In the genomic region with DNA sequence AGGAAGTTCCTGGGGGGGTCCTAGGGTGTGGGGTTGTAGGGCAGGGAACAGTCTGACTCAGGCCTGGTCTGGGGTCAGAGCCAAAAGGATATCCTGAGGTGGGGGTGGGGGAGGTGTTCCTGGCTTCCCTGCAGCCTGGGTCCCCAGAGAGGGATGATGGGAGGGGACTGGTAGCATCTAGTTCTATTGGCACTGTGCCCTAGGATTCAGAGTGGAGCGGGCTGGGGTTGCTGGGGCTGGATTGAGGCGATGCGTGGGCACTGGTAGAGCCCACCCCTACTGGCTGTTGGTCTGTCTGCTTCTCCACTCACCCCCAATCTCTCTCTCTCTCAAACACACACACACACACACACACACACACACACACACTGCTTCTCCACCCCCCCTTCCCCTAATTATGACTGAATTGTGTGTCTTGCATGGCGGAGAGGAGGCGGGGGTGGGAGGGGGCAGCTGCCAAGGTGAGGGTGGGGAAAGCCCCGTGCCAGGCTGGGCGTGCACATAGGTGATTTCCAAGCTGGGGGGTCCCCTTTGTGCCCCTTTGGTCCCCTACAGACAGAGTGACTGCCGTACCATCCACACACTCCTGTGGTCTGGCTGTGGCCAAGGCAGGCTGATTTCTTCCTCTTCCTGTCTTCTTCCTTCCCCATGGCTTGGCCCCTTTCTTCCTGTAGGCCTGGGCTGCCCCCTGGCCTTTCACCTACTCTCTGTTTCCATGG, we compare ENCODE assay signal across 8 mouse cellular contexts. TPM values are rescaled to one million over a fixed set of nuclear protein-coding genes. Genes with fewer than 3 reads are reported as not detected.
DNase-seq lines count a peak whose midpoint lies in the region; ATAC-seq and TF ChIP-seq lines count a peak whose summit lies in the region.

No protein-coding gene starts in this region.

- WGBS in spleen, adult 2 months, result 13% methylated on average over 8 of the region's 8 CpGs
- WGBS in embryonic facial prominence, embryonic 10.5 days, result 65% methylated on average over 8 of the region's 8 CpGs
- 38% methylated on average over 8 of the region's 8 CpGs for WGBS in heart, embryonic 16.5 days

- no peaks in the 10 kb centered on the region for H3K9me3 ChIP-seq in embryonic facial prominence, embryonic 10.5 days
- H3K9me3 ChIP-seq in heart, embryonic 16.5 days (replicated peaks; ENCODE audit: control insufficient read depth, low read length), result no peaks in the 10 kb centered on the region

- peak overlapping the region; percentile 93 for H3K9ac ChIP-seq in heart, embryonic 16.5 days (ENCODE audit: low read length)

- H3K27me3 ChIP-seq in spleen, adult 2 months (ENCODE audit: control insufficient read depth, insufficient read depth, low read length), result no peaks in the 10 kb centered on the region
- no peaks in the 10 kb centered on the region for H3K27me3 ChIP-seq in embryonic facial prominence, embryonic 10.5 days (replicated peaks; ENCODE audit: low read depth, poor library complexity, severe bottlenecking)
- no peaks in the 10 kb centered on the region for H3K27me3 ChIP-seq in heart, embryonic 16.5 days (ENCODE audit: control insufficient read depth, insufficient read depth, low read length)

- ATAC-seq in heart, embryonic 16.5 days (replicated peaks; ENCODE audit: extremely low read depth, insufficient read depth, low FRiP score), result peak; percentile 45
- ATAC-seq in megakaryocyte, adult 5-6 weeks (ENCODE audit: poor library complexity, severe bottlenecking), result peak; percentile 17; the same call in 1 of the 2 replicates
- ATAC-seq in erythroid progenitor cell, adult 5-6 weeks (replicated peaks; ENCODE audit: low FRiP score, poor library complexity, severe bottlenecking), result no peak

- TF ChIP-seq CTCF in spleen, adult 2 months (IDR thresholded peaks at IDR 0.05; ENCODE audit: extremely low read depth, insufficient read depth, insufficient read length, insufficient replicate concordance), result no peak

- peak overlapping the region; percentile 16; the same call in 1 of the 2 replicates for H3K4me3 ChIP-seq in spleen, adult 2 months (ENCODE audit: extremely low read depth, insufficient read depth, insufficient read length)
- H3K4me3 ChIP-seq in embryonic facial prominence, embryonic 10.5 days, result peak overlapping the region; percentile 88
- peak overlapping the region; percentile 5; the same call in 1 of the 2 replicates for H3K4me3 ChIP-seq in heart, embryonic 16.5 days (ENCODE audit: low read length)

- H3K4me1 ChIP-seq in spleen, adult 2 months (ENCODE audit: control insufficient read depth, insufficient read depth, insufficient read length), result peaks cover 73% of the 10 kb centered on the region
- peaks cover 97% of the 10 kb centered on the region for H3K4me1 ChIP-seq in embryonic facial prominence, embryonic 10.5 days
- H3K4me1 ChIP-seq in heart, embryonic 16.5 days (ENCODE audit: control insufficient read depth, insufficient read depth, low read length), result peaks cover 93% of the 10 kb centered on the region

- no peak for TF ChIP-seq POLR2A in spleen, adult 2 months (IDR thresholded peaks at IDR 0.05; ENCODE audit: low read depth, low read length)

- peak; percentile 70 to 79 for DNase-seq in spleen, adult 2 months (ENCODE audit: low read depth in 1 of 2, low spot score in 2 of 2)
- DNase-seq in spleen, postnatal 14 days (ENCODE audit: low spot score in 2 of 2), result no peak
- peak; percentile 20 for DNase-seq in embryonic facial prominence, embryonic 10.5 days (ENCODE audit: low spot score)
- DNase-seq in kidney, postnatal 10 days, result peak; percentile 81
- no peak for DNase-seq in right cerebral cortex, adult 2 months (ENCODE audit: low spot score in 2 of 2)

- no peaks in the 10 kb centered on the region for H3K36me3 ChIP-seq in spleen, adult 2 months (ENCODE audit: control insufficient read depth, insufficient read depth, low read length)
- H3K36me3 ChIP-seq in embryonic facial prominence, embryonic 10.5 days (replicated peaks), result peaks cover 23% of the 10 kb centered on the region
- H3K36me3 ChIP-seq in heart, embryonic 16.5 days (ENCODE audit: control insufficient read depth, insufficient read depth), result no peaks in the 10 kb centered on the region

- H3K4me2 ChIP-seq in heart, embryonic 16.5 days (ENCODE audit: low read depth, low read length), result peak overlapping the region; percentile 96

- H3K27ac ChIP-seq in spleen, adult 2 months (ENCODE audit: insufficient read depth, low read length), result peak overlapping the region; percentile 85
- peak overlapping the region; percentile 94 for H3K27ac ChIP-seq in embryonic facial prominence, embryonic 10.5 days (replicated peaks)
- H3K27ac ChIP-seq in heart, embryonic 16.5 days (ENCODE audit: low read length), result peak overlapping the region; percentile 100

RNA-seq across cellular contexts. Expression of gene Rara, which starts 15.5 kb away (rescaled TPM):
- polyA plus RNA-seq in spleen, adult 2 months (2012; rRNA removed), result 37.0 and 48.8 TPM in 2 replicates
- polyA plus RNA-seq in embryonic facial prominence, embryonic 10.5 days (2016; fragmentation: Nextera tagmentation; extraction: Ambion mirVana), result 34.0 and 35.6 TPM in 2 replicates
- 28.2 and 28.6 TPM in 2 replicates for polyA plus RNA-seq in heart, embryonic 16.5 days (2015; fragmentation: Nextera tagmentation; extraction: Ambion mirVana)
- 124 and 125 TPM in 2 replicates for total RNA-seq in megakaryocyte, adult 5-6 weeks (2015)
- total RNA-seq in megakaryocyte, adult 5-6 weeks (2017), result 38.8 and 43.3 TPM in 2 replicates
- total RNA-seq in erythroid progenitor cell, adult 5-6 weeks (2015; ENCODE audit: low replicate concordance), result 4.3 and 18.4 TPM in 2 replicates
- 0.51 and 1.4 TPM in 2 replicates for total RNA-seq in erythroid progenitor cell, adult 5-6 weeks (2017; ENCODE audit: low replicate concordance)

RNA-seq across cellular contexts. Expression of gene Cdc6, which starts 35.5 kb away (rescaled TPM):
- 1.6 and 2.0 TPM in 2 replicates for polyA plus RNA-seq in spleen, adult 2 months (2012; rRNA removed)
- polyA plus RNA-seq in embryonic facial prominence, embryonic 10.5 days (2016; fragmentation: Nextera tagmentation; extraction: Ambion mirVana), result 65.1 and 69.1 TPM in 2 replicates
- polyA plus RNA-seq in heart, embryonic 16.5 days (2015; fragmentation: Nextera tagmentation; extraction: Ambion mirVana), result 18.6 and 23.0 TPM in 2 replicates
- 26.4 and 31.3 TPM in 2 replicates for total RNA-seq in megakaryocyte, adult 5-6 weeks (2015)
- 26.5 and 27.5 TPM in 2 replicates for total RNA-seq in megakaryocyte, adult 5-6 weeks (2017)
- 72.4 and 84.3 TPM in 2 replicates for total RNA-seq in erythroid progenitor cell, adult 5-6 weeks (2015; ENCODE audit: low replicate concordance)
- total RNA-seq in erythroid progenitor cell, adult 5-6 weeks (2017; ENCODE audit: low replicate concordance), result 96.1 and 116 TPM in 2 replicates

RNA-seq across cellular contexts. Expression of gene Gjd3, which starts 39.7 kb away (rescaled TPM):
- polyA plus RNA-seq in spleen, adult 2 months (2012; rRNA removed), result 0.56 and 0.67 TPM in 2 replicates
- 0.25 TPM in 1 of 2 replicates, not detected in the other for polyA plus RNA-seq in embryonic facial prominence, embryonic 10.5 days (2016; fragmentation: Nextera tagmentation; extraction: Ambion mirVana)
- polyA plus RNA-seq in heart, embryonic 16.5 days (2015; fragmentation: Nextera tagmentation; extraction: Ambion mirVana), result 4.1 and 4.5 TPM in 2 replicates
- not detected in 2 replicates for total RNA-seq in megakaryocyte, adult 5-6 weeks (2015)
- total RNA-seq in megakaryocyte, adult 5-6 weeks (2017), result not detected in 2 replicates
- total RNA-seq in erythroid progenitor cell, adult 5-6 weeks (2015; ENCODE audit: low replicate concordance), result not detected in 2 replicates
- total RNA-seq in erythroid progenitor cell, adult 5-6 weeks (2017; ENCODE audit: low replicate concordance), result not detected in 2 replicates

Comparison
In these comparisons a context has a peak if more than half of its experiments do, and no peak if none do; other contexts are left out.
1. DNase-seq: peak in spleen, adult 2 months (2 of 2), embryonic facial prominence, embryonic 10.5 days (single experiment) and kidney, postnatal 10 days (single experiment); none in spleen, postnatal 14 days (0 of 2) and right cerebral cortex, adult 2 months (0 of 2).
2. H3K4me3 ChIP-seq: peak in every context shown above with its lines; median percentile 88 in embryonic facial prominence, embryonic 10.5 days; 16 in spleen, adult 2 months; 5 in heart, embryonic 16.5 days.
3. Peak in every context shown above with its lines, with median percentiles within 50 percentile points of each other: H3K27ac ChIP-seq.